Mouse (Mus musculus) hindbrain, postnatal 0 days (tissue): ENCODE measurements around the gene Hspa1b. TPM values are rescaled to one million over a fixed set of nuclear protein-coding genes. Genes with fewer than 3 reads are reported as not detected.

ENCODE experiments used
- ATAC-seq: fragments of 200-750 bp; cut with Nextera tagmentation; 2 replicates; pipeline ENCODE4 v1.8.0; 2017; ENCODE audit warnings: mild to moderate bottlenecking, moderate TSS enrichment, moderate library complexity
- DNase-seq: peaks from one replicate; pipeline ENCODE4 v3.0.0-alpha.2; 2015; ENCODE audit warnings: low spot score
- H3K27ac ChIP-seq: fragments of 300-500 bp; sonication (generic); 2 replicates; pipeline ENCODE4 v1.5.1; 2014; ENCODE audit warnings: mild to moderate bottlenecking
- H3K27me3 ChIP-seq: fragments of 300-500 bp; sonication (generic); 2 replicates; pipeline ENCODE4 v1.6.1; 2014; ENCODE audit warnings: low read length, mixed read lengths; ENCODE audit not compliant: insufficient read depth
- H3K36me3 ChIP-seq: fragments of 300-500 bp; sonication (generic); 2 replicates; pipeline ENCODE4 v1.6.1; 2014; ENCODE audit warnings: low read length, mixed read lengths; ENCODE audit not compliant: insufficient read depth
- H3K4me1 ChIP-seq: fragments of 300-500 bp; sonication (generic); 2 replicates; pipeline ENCODE4 v1.6.1; 2014; ENCODE audit warnings: antibody characterized with exemption, low read length, mixed read lengths; ENCODE audit not compliant: insufficient read depth
- H3K4me2 ChIP-seq: fragments of 300-500 bp; sonication (generic); 2 replicates; pipeline ENCODE4 v1.6.1; 2014; ENCODE audit warnings: low read depth, mild to moderate bottlenecking, low read length, moderate library complexity, mixed read lengths
- H3K4me3 ChIP-seq: fragments of 300-500 bp; sonication (generic); 2 replicates; pipeline ENCODE4 v1.5.1; 2014; ENCODE audit warnings: low read length
- H3K9ac ChIP-seq: fragments of 300-500 bp; sonication (generic); replicated peaks from 2 replicates; pipeline ENCODE4 v1.6.1; 2014; ENCODE audit warnings: mild to moderate bottlenecking, low read length, moderate library complexity, mixed read lengths
- H3K9me3 ChIP-seq: fragments of 300-500 bp; sonication (generic); 2 replicates; pipeline ENCODE4 v1.6.1; 2016; ENCODE audit warnings: low read length, mixed read lengths
- CTCF ChIP-seq: IDR thresholded peaks from 2 replicates; pipeline ENCODE4 v1.5.1; 2016; ENCODE audit warnings: antibody characterized with exemption, control low read depth, low read depth
- WGBS: fragments of 180-500 bp; shearing (Covaris S2); extraction: QIAGEN DNeasy Blood & Tissue Kit; methylation state at CpG from one replicate; pipeline ENCODE4 v1.1.7; 2014; 5-methylcytosine and 5-hydroxymethylcytosine counted together
- polyA plus RNA-seq: library from polyadenylated mRNA; unstranded; fragments of >200 nt; fragmentation: Nextera tagmentation; extraction: Ambion mirVana; gene quantifications from 2 replicates; pipeline ENCODE4 v1.2.1, GENCODE M21; 2015
- total RNA-seq: library from RNA; depleted of rRNA; stranded (reverse); fragments of >200 nt; gene quantifications from 2 replicates; pipeline ENCODE4 v1.2.3, GENCODE M21; 2014

The Hspa1b gene
- total and polyA plus RNA-seq, 2 experiments from 2014 or later, result 0.51 to 15.2 TPM

DNA sequence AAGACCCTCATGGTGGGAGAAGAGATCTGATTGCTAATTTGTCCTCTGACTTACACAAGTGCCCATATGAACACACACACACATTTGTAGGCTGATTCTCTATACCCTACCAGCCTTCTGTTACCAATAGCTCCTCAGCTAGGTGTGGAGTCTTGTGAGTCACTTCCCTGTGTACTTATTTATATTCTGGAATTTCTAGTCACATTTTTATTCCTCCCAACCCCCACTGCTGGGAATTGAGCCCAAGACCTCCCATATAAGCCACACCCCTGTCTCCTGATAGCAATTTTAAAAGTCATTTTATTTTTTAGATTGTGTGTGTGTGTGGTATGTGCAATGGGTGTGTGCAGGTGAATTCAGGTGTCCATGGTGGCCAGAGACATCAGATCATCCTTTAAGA, 14.7 kb downstream of the Hspa1b start:
- no peak overlapping the region for H3K27ac ChIP-seq
- H3K4me3 ChIP-seq, result no peak overlapping the region
- DNase-seq (no peak), ATAC-seq (no peak)
- H3K9ac ChIP-seq, result no peak overlapping the region
- H3K27me3 ChIP-seq, result no peaks in the 10 kb centered on the region
- H3K9me3 ChIP-seq, result no peaks in the 10 kb centered on the region
- no peaks in the 10 kb centered on the region for H3K4me1 ChIP-seq
- no peaks in the 10 kb centered on the region for H3K36me3 ChIP-seq
- no peak overlapping the region for H3K4me2 ChIP-seq
- TF ChIP-seq CTCF, result no peak

DNA sequence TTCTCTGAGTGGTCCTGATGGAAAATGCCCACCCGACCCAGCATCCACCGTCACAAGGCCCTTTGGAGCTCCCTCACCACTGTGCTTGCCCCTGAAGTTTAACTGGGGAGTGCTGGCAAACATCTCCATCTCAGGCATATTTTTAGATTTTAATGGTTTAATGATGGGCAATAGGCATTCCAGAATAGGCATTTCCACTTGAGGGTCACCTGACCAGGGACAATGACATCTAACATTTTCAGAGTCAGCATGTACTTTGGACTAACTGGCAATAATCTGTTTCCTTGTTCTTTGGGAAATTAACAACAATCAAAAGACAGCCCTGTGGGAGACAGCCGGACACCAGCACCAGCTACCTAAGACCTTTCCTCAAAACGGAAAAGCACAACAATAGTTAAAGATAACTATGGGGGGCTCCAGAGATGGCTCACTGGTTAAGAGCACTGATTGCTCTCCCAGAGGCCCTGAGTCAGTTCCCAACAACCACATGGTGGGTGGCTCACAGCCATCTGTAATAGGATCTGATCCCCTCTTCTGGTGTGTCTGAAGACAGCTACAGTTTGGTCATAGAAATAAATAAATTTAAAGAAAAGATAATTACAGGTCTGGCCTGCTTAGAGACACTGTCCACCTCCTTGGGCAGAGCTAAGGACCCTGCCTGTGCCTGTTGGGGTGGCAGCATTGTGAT, 15.8 kb downstream of the Hspa1b start:
- Histone ChIP-seq H3K4me3 (no peak overlapping the region), H3K4me2 (no peak overlapping the region), H3K27me3 (no peaks in the 10 kb centered on the region), H3K9ac (no peak overlapping the region), H3K27ac (no peak overlapping the region), H3K4me1 (no peaks in the 10 kb centered on the region), H3K9me3 (no peaks in the 10 kb centered on the region), H3K36me3 (no peaks in the 10 kb centered on the region)
- ATAC-seq, result no peak
- no peak for DNase-seq
- WGBS, result 89% methylated on average over 4 of the region's 4 CpGs
- no peak for TF ChIP-seq CTCF

DNA sequence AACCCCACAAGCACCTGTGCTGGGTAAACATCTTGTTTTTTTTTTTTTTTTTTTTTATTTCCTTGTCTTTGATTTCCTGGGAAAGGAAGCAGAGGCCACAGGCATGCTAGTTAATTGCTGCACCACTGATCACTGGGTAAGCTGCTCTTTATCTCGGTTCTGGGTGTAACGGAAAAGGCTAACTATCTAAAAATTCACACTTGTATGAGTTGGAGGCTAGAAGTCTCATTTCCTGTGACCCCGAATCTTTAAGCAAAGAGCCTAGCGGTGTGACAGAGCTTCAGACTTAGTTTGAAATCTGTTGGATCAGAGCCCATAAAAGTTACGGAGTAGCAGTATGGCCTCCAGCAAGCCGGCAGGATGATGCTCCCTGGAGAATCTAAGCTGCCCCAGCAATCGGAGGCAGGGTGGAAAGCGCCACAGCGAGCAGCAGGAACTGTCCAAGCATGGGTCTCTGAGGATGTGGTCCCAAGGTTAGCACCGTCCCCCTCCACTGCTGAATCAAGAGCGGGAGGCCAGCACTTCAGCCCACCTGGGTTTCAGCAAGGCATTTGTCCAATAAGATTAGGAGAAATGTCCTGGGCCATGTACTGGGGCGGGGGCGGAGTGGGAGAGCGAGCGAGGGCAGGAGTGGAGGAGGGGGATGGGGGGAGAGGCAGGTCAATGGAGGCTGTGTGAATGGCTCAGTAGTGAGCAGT, 17.5 kb downstream of the Hspa1b start:
- Histone ChIP-seq H3K27ac (no peak overlapping the region), H3K4me3 (peak overlapping the region; percentile 2)
- no peak for DNase-seq

DNA sequence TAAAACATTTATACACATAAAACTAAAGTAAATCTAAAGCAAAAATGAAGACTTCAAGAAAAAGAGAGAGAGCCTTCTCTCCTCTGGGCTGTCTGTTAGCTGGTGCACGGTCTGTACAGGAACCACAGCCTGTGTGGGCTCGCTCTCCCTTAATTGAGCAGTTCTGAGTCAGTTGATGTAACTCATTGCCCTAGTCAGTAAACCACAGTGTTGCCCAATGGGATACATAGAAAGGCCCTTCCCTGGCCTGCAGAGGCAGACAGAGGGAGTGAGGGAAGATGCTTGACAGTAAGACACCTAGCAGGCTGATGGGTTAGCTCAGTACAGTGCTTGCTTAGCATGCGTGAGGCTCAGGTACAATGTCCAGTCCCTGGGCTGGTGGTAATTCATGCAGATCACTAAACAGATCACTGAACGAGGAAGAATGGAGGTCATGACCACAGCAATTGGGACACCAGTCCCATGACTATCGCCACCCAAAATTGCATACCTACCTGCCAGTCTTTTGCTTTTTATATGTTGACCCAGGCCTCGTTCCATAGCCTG, 21.0 kb downstream of the Hspa1b start:
- Histone ChIP-seq H3K9ac (no peak overlapping the region), H3K9me3 (no peaks in the 10 kb centered on the region), H3K4me2 (no peak overlapping the region), H3K4me3 (no peak overlapping the region), H3K36me3 (peaks cover 15% of the 10 kb centered on the region), H3K27ac (no peak overlapping the region), H3K4me1 (no peaks in the 10 kb centered on the region), H3K27me3 (no peaks in the 10 kb centered on the region)
- no peak for TF ChIP-seq CTCF
- ATAC-seq (no peak), DNase-seq (no peak)
- WGBS, result 85% methylated on average over 6 of the region's 6 CpGs

More for the DNA sequence above, 17.5 kb downstream of the Hspa1b start:
- ATAC-seq, result 0 out of 2 replicates have a peak, but pooled peaks have one; percentile 24
- no peak for TF ChIP-seq CTCF
- no peaks in the 10 kb centered on the region for H3K4me1 ChIP-seq
- H3K9me3 ChIP-seq, result no peaks in the 10 kb centered on the region
- H3K27me3 ChIP-seq, result no peaks in the 10 kb centered on the region
- H3K9ac ChIP-seq, result peak overlapping the region; percentile 3; the same call in 1 of the 2 replicates
- no peaks in the 10 kb centered on the region for H3K36me3 ChIP-seq
- 7% methylated on average over 15 of the region's 15 CpGs for WGBS
- H3K4me2 ChIP-seq, result peak overlapping the region; percentile 46

DNA sequence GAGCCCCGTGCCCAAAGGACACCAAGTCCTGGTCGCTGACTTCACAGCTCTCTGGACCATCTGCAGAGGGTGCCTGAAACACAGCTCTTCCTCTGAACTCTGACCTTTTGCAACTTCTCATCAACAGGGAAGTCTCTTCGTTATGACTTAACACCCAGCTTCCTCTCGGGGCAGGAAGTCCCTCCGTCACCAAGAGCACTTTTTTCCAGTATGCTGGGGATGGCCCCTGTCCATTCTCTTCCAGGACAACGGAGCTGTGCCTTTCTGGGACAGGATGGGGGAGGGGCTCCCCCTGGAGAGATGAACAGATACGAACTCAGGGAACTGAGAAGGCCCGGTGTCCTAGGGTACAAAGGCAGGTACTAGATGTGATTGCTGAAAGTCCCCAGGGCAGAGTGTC, 24.2 kb downstream of the Hspa1b start:
- Histone ChIP-seq H3K9ac (no peak overlapping the region), H3K9me3 (no peaks in the 10 kb centered on the region), H3K36me3 (peaks cover 20% of the 10 kb centered on the region), H3K27me3 (no peaks in the 10 kb centered on the region), H3K27ac (no peak overlapping the region), H3K4me2 (no peak overlapping the region), H3K4me1 (no peaks in the 10 kb centered on the region), H3K4me3 (no peak overlapping the region)
- no peak for ATAC-seq
- no peak for TF ChIP-seq CTCF
- DNase-seq, result no peak
- 52% methylated on average over 8 of the region's 8 CpGs for WGBS

DNA sequence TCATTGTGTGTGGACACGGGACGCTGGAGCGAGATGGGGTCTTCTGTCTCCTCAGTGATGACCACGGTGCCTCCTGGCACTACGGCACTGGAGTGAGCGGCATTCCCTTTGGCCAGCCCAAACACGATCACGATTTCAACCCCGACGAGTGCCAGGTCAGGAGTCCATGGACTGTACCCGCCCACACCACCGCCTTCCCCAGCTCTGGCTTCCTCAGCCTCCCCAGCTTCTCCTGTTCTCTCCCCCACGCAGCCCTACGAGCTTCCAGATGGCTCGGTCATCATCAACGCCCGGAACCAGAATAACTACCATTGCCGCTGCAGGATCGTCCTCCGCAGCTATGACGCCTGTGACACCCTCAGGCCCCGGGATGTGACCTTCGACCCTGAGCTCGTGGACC, 25.0 kb downstream of the Hspa1b start:
- no peak overlapping the region for H3K4me2 ChIP-seq
- no peak overlapping the region for H3K27ac ChIP-seq
- DNase-seq (no peak), ATAC-seq (no peak)
- H3K27me3 ChIP-seq, result no peaks in the 10 kb centered on the region
- H3K9ac ChIP-seq, result no peak overlapping the region
- no peaks in the 10 kb centered on the region for H3K9me3 ChIP-seq
- H3K4me1 ChIP-seq, result no peaks in the 10 kb centered on the region
- no peak for TF ChIP-seq CTCF
- WGBS, result 68% methylated on average over 24 of the region's 24 CpGs
- no peak overlapping the region for H3K4me3 ChIP-seq
- peaks cover 20% of the 10 kb centered on the region for H3K36me3 ChIP-seq

DNA sequence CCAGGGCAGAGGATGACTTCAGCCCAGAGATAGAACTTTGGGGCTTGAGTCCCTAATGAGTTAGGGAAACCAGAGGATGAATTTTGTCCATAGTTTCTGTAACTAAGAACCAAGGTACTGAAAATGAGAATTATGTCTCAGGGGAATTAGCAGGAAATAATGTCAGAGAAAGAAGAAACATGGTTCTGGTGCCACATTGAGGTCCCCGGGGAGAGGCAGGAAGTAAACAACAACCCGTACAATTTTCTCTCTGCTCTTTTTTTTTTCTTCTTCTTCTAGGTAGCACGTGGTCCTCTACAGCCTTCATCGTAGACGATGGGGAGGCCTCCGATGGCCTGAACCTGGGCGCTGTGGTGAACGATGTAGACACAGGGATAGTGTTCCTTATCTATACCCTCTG, 26.8 kb downstream of the Hspa1b start:
- Histone ChIP-seq H3K4me1 (no peaks in the 10 kb centered on the region), H3K9ac (peak overlapping the region; percentile 73), H3K9me3 (no peaks in the 10 kb centered on the region), H3K4me2 (peak overlapping the region; percentile 88), H3K4me3 (peak overlapping the region; percentile 75), H3K27ac (no peak overlapping the region), H3K27me3 (no peaks in the 10 kb centered on the region), H3K36me3 (peaks cover 20% of the 10 kb centered on the region)
- ATAC-seq (no peak), DNase-seq (no peak)
- WGBS, result 83% methylated on average over 8 of the region's 8 CpGs
- no peak for TF ChIP-seq CTCF
